Comparison of ENCODE assay signal across 15 mouse cellular contexts in the genomic region with DNA sequence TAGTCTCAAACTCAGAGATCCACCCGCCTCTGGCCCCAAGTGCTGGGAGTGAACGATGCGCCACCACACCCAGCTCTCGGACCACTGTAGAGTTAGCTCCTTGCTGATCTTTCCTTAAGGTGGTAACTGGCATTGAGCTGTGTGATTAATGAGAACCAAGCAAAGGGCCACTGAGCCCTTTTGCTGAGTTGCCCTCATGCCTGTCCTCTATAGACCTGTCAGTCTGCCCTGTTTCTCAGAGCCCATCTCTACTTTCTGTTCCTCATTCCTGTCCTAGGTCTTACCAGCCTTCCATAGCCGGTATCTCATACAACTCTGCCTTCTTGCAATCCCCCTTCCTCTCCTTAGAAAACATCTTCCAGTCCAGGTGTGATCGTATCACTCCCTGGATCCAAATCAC.
"Had no signal": no experiment of that assay in that cellular context is flagged by ENCODE, and none has a peak within 500 bp of the region (broad histone marks: within the 10 kb centered on the region; RNA-seq: fewer than 3 reads in every experiment).

No protein-coding gene starts in this region.

- DNase-seq: kidney, adult 18-20 months; kidney, postnatal 25 days; layer of hippocampus, adult 9-11 months; layer of hippocampus, postnatal 36 days; liver; liver, embryonic 13.5 days; liver, postnatal 0 days; lung, postnatal 14 days; midbrain, embryonic 14.5 days; right cerebral cortex, postnatal 14 days; thymus, adult 18-20 months; thymus, postnatal 36 days had no signal

- H3K4me3 ChIP-seq: limb, embryonic 12.5 days; liver, embryonic 13.5 days; lung, embryonic 15.5 days; midbrain, embryonic 10.5 days had no signal

- H3K36me3 ChIP-seq: limb, embryonic 12.5 days; liver, embryonic 13.5 days; lung, embryonic 15.5 days; midbrain, embryonic 10.5 days had no signal

- H3K27me3 ChIP-seq: limb, embryonic 12.5 days; liver, embryonic 13.5 days had no signal

- H3K9me3 ChIP-seq: limb, embryonic 12.5 days; liver, embryonic 13.5 days; lung, embryonic 15.5 days; midbrain, embryonic 10.5 days had no signal

- ATAC-seq: liver, postnatal 0 days had no signal

- H3K4me1 ChIP-seq: liver, embryonic 13.5 days had no signal

- H3K27ac ChIP-seq: limb, embryonic 12.5 days; liver, embryonic 13.5 days; lung, embryonic 15.5 days; midbrain, embryonic 10.5 days had no signal
